Mouse (Mus musculus): ENCODE data around the gene Sec14l1.

DNA sequence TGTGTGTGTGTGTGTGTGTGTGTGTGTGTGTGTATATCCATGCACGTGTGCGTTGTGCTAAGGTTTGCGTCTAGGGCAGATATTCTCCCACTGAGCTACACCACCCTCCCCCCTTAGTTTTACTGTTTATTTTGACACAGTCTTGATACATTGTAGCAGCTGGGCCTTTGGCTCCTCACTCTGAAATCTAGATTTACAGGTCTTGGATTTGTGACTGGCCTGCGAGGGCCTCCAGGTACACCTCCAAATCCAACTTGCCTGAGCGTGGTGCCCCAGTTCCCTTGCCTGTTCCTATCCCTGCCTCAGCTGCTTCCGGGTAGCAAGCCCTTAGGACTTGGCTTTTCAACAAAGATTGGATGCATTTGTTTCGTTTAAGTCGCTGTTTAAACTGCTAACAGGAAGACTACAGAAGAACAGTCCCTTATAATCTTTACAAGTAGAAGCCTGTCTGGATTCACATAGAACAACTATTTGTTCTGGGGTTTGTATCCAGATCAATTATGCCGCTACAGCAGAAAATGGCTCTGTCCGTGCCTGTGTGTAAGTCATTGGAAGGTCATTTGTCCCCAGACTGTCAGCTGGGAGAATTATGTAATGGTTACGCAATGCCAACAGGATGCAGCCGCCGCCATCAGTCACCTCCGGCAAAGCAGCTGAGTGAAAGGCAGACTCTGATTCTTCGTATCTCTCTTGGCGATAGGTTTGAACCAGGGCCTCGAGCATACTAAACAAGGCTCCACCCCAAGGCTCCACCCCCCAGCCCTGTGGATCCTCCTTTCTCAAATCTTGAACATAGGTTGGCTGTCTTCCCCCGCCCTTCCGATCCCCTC lies 31.7 kb upstream of the Sec14l1 start:
- no peak for TF ChIP-seq CTCF (conservative IDR thresholded peaks at IDR 0.05; ENCODE audit: low read length)
- TF ChIP-seq NANOG (IDR thresholded peaks at IDR 0.05; ENCODE audit: borderline replicate concordance, low read length) = no peak
- no peak for TF ChIP-seq POU5F1 (IDR thresholded peaks at IDR 0.05; ENCODE audit: borderline replicate concordance, low read length)
